Mouse (Mus musculus) cerebellum, adult 2 months (tissue): ENCODE data around the gene Runx2.

Source experiments
- CTCF ChIP-seq: fragments of 200-500 bp; IDR thresholded peaks from 2 replicates; pipeline ENCODE4 v1.5.1; 2011; ENCODE audit warnings: low read depth, mild to moderate bottlenecking, control low read depth, low read length, moderate library complexity, borderline replicate concordance; ENCODE audit not compliant: insufficient read depth
- POLR2A ChIP-seq: fragments of 200-500 bp; IDR thresholded peaks from 2 replicates; pipeline ENCODE4 v1.6.1; 2011; ENCODE audit warnings: low read length, control low read depth, borderline replicate concordance; ENCODE audit not compliant: insufficient read depth

DNA sequence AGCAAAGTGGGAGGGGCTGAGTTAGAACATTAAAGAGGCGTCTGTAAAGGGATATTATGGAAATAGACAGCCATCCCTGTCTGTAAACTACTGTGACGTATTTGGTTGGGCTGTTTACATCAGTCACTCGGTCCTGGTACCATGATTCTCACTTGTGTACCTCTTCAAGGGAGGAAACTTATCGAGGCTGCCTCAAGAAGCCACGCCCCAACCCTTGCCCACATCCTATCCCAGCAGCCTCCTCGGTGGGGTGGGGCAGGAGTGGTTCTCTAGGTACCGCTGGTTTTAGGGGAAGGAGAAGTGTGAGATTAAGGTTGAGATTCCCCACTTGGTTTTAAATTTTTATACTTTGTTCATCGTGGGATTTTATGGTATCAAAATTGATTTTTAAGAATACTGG is 69.2 kb downstream of the Runx2 start:
- TF ChIP-seq CTCF = no peak
- no peak for TF ChIP-seq POLR2A
